Mouse (Mus musculus) adrenal gland, postnatal 10 days (tissue): ENCODE measurements around the gene Rtp4. TPM values are rescaled to one million over a fixed set of nuclear protein-coding genes. Genes with fewer than 3 reads are reported as not detected.
A peak's percentile ranks its signal among the peaks of the same experiment; 100 is the strongest.

Experiments used
- DNase-seq: peaks from one replicate; pipeline ENCODE4 v3.0.0; 2021; ENCODE audit warnings: mixed read lengths
- total RNA-seq, 2 experiments: library from RNA; stranded (reverse); gene quantifications; 2 replicates each; pipeline ENCODE4 v1.2.3; 2021

Rtp4 gene
- total RNA-seq, 2 experiments from 2014 or later: 4.6 to 7.2 TPM

GRCm38 (mm10) chr16:23513401-23513800, 6.7 kb upstream of the Rtp4 start:
- DNase-seq: no peak

- DNase-seq: peak; percentile 81
These were observed 4.3 kb upstream of the Rtp4 start for GRCm38 (mm10) chr16:23515766-23516165.

- no peak for DNase-seq
These were observed 3.5 kb upstream of the Rtp4 start for GRCm38 (mm10) chr16:23516606-23517005.

- no peak for DNase-seq
These were observed 2.9 kb upstream of the Rtp4 start for GRCm38 (mm10) chr16:23517230-23517629.

- DNase-seq: peak; percentile 43
These were observed 2.1 kb upstream of the Rtp4 start for GRCm38 (mm10) chr16:23517754-23518566.

- peak; percentile 59 for DNase-seq
These were observed 1.3 kb upstream of the Rtp4 start for GRCm38 (mm10) chr16:23518567-23519369.

GRCm38 (mm10) chr16:23519771-23520170, 320 bp upstream of the Rtp4 start:
- DNase-seq: no peak

GRCm38 (mm10) chr16:23521092-23521491, 1.0 kb downstream of the Rtp4 start:
- DNase-seq: no peak

- DNase-seq: no peak
These were observed 2.0 kb downstream of the Rtp4 start for GRCm38 (mm10) chr16:23522081-23522480.

- DNase-seq: no peak
These were observed 9.1 kb downstream of the Rtp4 start for GRCm38 (mm10) chr16:23529186-23529585.

- no peak for DNase-seq
These were observed 13.6 kb downstream of the Rtp4 start for GRCm38 (mm10) chr16:23533707-23534106.

- DNase-seq: no peak
These were observed 21.0 kb downstream of the Rtp4 start for GRCm38 (mm10) chr16:23541046-23541445.

GRCm38 (mm10) chr16:23542866-23543265, 22.8 kb downstream of the Rtp4 start:
- no peak for DNase-seq

GRCm38 (mm10) chr16:23544361-23544760, 24.3 kb downstream of the Rtp4 start:
- DNase-seq: no peak

- DNase-seq: peak; percentile 16
These were observed 27.7 kb downstream of the Rtp4 start for GRCm38 (mm10) chr16:23547783-23548182.

- peak; percentile 73 for DNase-seq
These were observed 30.4 kb downstream of the Rtp4 start for GRCm38 (mm10) chr16:23550346-23550980.

GRCm38 (mm10) chr16:23550981-23551582, 31.0 kb downstream of the Rtp4 start:
- no peak for DNase-seq

- DNase-seq: no peak
These were observed 34.6 kb downstream of the Rtp4 start for GRCm38 (mm10) chr16:23554673-23555072.

- no peak for DNase-seq
These were observed 37.1 kb downstream of the Rtp4 start for GRCm38 (mm10) chr16:23557195-23557594.

GRCm38 (mm10) chr16:23557669-23558068, 37.6 kb downstream of the Rtp4 start:
- DNase-seq: no peak

GRCm38 (mm10) chr16:23568369-23568958, 48.4 kb downstream of the Rtp4 start:
- DNase-seq: peak; percentile 20

- no peak for DNase-seq
These were observed 54.5 kb downstream of the Rtp4 start for GRCm38 (mm10) chr16:23574561-23574960.
